Mouse (Mus musculus): ENCODE data around the gene Wipf2. TPM values are rescaled to one million over a fixed set of nuclear protein-coding genes. Genes with fewer than 3 reads are reported as not detected.

Gene Wipf2
- polyA plus RNA-seq, 2 experiments = 4.7 to 10.5 TPM

GRCm38 (mm10) chr11:98863751-98864429 lies 452 bp downstream of the Wipf2 start:
- Histone ChIP-seq H3K27ac (replicated peaks; ENCODE audit: low read depth, low read length) (peak overlapping the region; percentile 90), H3K27me3 (ENCODE audit: control insufficient read depth, insufficient read depth, low read length) (no peaks in the 10 kb centered on the region), H3K36me3 (ENCODE audit: control insufficient read depth, insufficient read depth, low read length) (peaks cover 14% of the 10 kb centered on the region), H3K9ac (ENCODE audit: low read depth, low read length, severe bottlenecking) (peak overlapping the region; percentile 67), H3K4me1 (ENCODE audit: control insufficient read depth, insufficient read depth, low read length) (peaks cover 11% of the 10 kb centered on the region; the same call in 1 of the 2 replicates), H3K9me3 (ENCODE audit: control insufficient read depth, low read length) (no peaks in the 10 kb centered on the region), H3K4me3 (replicated peaks; ENCODE audit: low read length) (peak overlapping the region; percentile 62), H3K4me2 (replicated peaks; ENCODE audit: low read depth, low read length, severe bottlenecking) (peak overlapping the region; percentile 85)
- DNase-seq (ENCODE audit: low spot score) (peak; percentile 75), ATAC-seq (ENCODE audit: low FRiP score, low read depth) (peak; percentile 77)
- 2% methylated on average over 34 of the region's 39 CpGs for WGBS
- no peak for TF ChIP-seq POLR2A (IDR thresholded peaks at IDR 0.05; ENCODE audit: borderline replicate concordance, extremely low read depth, insufficient read depth, insufficient read length)

DNA sequence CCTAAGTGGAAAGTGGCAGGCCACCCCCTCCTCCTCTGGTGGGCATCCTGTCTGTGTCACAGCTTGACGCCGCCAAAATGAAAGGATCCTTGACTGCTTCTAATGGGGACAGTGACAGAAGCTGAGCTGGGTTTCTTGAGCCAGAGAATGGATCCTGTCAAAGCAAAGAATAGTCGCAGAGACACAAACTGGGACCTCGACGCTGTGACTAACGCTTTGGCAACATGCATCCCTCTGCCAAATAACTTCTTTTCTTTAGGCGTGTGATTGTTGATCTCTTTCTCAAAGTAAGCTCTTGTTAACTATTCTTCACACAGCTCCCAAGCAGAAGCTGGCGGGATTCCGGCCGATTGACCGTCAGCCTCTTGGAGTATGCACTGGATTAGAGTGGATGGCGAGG lies 3.9 kb downstream of the Wipf2 start:
- 95% methylated on average over 12 of the region's 12 CpGs for WGBS
- no peak for DNase-seq (ENCODE audit: low spot score)
- no peak overlapping the region for H3K4me2 ChIP-seq (replicated peaks; ENCODE audit: low read depth, low read length, severe bottlenecking)
- H3K36me3 ChIP-seq (ENCODE audit: control insufficient read depth, insufficient read depth, low read length) = peaks cover 27% of the 10 kb centered on the region
- H3K4me3 ChIP-seq (replicated peaks; ENCODE audit: low read length) = no peak overlapping the region
- TF ChIP-seq POLR2A (IDR thresholded peaks at IDR 0.05; ENCODE audit: borderline replicate concordance, extremely low read depth, insufficient read depth, insufficient read length) = no peak
- no peaks in the 10 kb centered on the region for H3K27me3 ChIP-seq (ENCODE audit: control insufficient read depth, insufficient read depth, low read length)
- H3K4me1 ChIP-seq (ENCODE audit: control insufficient read depth, insufficient read depth, low read length) = peaks cover 9% of the 10 kb centered on the region; the same call in 1 of the 2 replicates
- no peaks in the 10 kb centered on the region for H3K9me3 ChIP-seq (ENCODE audit: control insufficient read depth, low read length)
- no peak for ATAC-seq (ENCODE audit: low FRiP score, low read depth)
- H3K9ac ChIP-seq (ENCODE audit: low read depth, low read length, severe bottlenecking) = no peak overlapping the region
- H3K27ac ChIP-seq (replicated peaks; ENCODE audit: low read depth, low read length) = no peak overlapping the region

DNA sequence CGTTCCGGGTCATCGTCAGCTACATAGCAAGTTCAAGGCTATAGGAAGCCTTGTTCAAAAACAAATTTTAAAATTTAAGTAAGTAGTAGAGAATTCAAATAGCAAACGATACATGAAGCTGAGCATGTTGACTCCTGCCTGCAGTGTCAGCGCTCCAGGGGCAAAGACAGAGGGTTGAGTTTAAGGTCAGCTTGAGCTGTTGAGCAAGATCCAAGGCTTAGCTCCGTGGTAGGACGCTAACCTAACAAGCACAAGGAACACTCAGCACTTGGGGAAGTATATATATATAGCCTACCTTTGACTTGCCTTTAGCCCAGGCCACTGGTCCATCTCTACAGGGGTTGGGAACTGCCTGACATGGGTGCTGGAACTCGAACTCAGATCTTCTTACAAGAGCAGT lies 6.5 kb downstream of the Wipf2 start:
- peaks cover 44% of the 10 kb centered on the region for H3K36me3 ChIP-seq (ENCODE audit: control insufficient read depth, insufficient read depth, low read length)
- ATAC-seq (ENCODE audit: low FRiP score, low read depth) = no peak

GRCm38 (mm10) chr11:98870791-98871190 lies 7.4 kb downstream of the Wipf2 start:
- no peak overlapping the region for H3K4me2 ChIP-seq (replicated peaks; ENCODE audit: low read depth, low read length, severe bottlenecking)
- WGBS = 68% methylated on average over 5 of the region's 5 CpGs
- no peak for DNase-seq (ENCODE audit: low spot score)
- no peak for TF ChIP-seq POLR2A (IDR thresholded peaks at IDR 0.05; ENCODE audit: borderline replicate concordance, extremely low read depth, insufficient read depth, insufficient read length)
- no peaks in the 10 kb centered on the region for H3K27me3 ChIP-seq (ENCODE audit: control insufficient read depth, insufficient read depth, low read length)
- H3K4me1 ChIP-seq (ENCODE audit: control insufficient read depth, insufficient read depth, low read length) = no peaks in the 10 kb centered on the region
- H3K9me3 ChIP-seq (ENCODE audit: control insufficient read depth, low read length) = no peaks in the 10 kb centered on the region
- H3K36me3 ChIP-seq (ENCODE audit: control insufficient read depth, insufficient read depth, low read length) = peaks cover 48% of the 10 kb centered on the region
- ATAC-seq (ENCODE audit: low FRiP score, low read depth) = no peak
- no peak overlapping the region for H3K27ac ChIP-seq (replicated peaks; ENCODE audit: low read depth, low read length)
- H3K9ac ChIP-seq (ENCODE audit: low read depth, low read length, severe bottlenecking) = no peak overlapping the region
- no peak overlapping the region for H3K4me3 ChIP-seq (replicated peaks; ENCODE audit: low read length)

More for the DNA sequence above, 6.5 kb downstream of the Wipf2 start:
- DNase-seq (ENCODE audit: low spot score) = no peak
- Histone ChIP-seq H3K9me3 (ENCODE audit: control insufficient read depth, low read length) (no peaks in the 10 kb centered on the region), H3K9ac (ENCODE audit: low read depth, low read length, severe bottlenecking) (no peak overlapping the region), H3K4me3 (replicated peaks; ENCODE audit: low read length) (no peak overlapping the region), H3K27me3 (ENCODE audit: control insufficient read depth, insufficient read depth, low read length) (no peaks in the 10 kb centered on the region), H3K27ac (replicated peaks; ENCODE audit: low read depth, low read length) (no peak overlapping the region), H3K4me1 (ENCODE audit: control insufficient read depth, insufficient read depth, low read length) (no peaks in the 10 kb centered on the region), H3K4me2 (replicated peaks; ENCODE audit: low read depth, low read length, severe bottlenecking) (no peak overlapping the region)
- 88% methylated on average over 8 of the region's 8 CpGs for WGBS
- no peak for TF ChIP-seq POLR2A (IDR thresholded peaks at IDR 0.05; ENCODE audit: borderline replicate concordance, extremely low read depth, insufficient read depth, insufficient read length)

- DNase-seq (ENCODE audit: low spot score) (no peak), ATAC-seq (ENCODE audit: low FRiP score, low read depth) (no peak)
- no peaks in the 10 kb centered on the region for H3K9me3 ChIP-seq (ENCODE audit: control insufficient read depth, low read length)
- TF ChIP-seq POLR2A (IDR thresholded peaks at IDR 0.05; ENCODE audit: borderline replicate concordance, extremely low read depth, insufficient read depth, insufficient read length) = no peak
- no peak overlapping the region for H3K9ac ChIP-seq (ENCODE audit: low read depth, low read length, severe bottlenecking)
- no peak overlapping the region for H3K4me2 ChIP-seq (replicated peaks; ENCODE audit: low read depth, low read length, severe bottlenecking)
- H3K27me3 ChIP-seq (ENCODE audit: control insufficient read depth, insufficient read depth, low read length) = no peaks in the 10 kb centered on the region
- WGBS = 62% methylated on average over 4 of the region's 4 CpGs
- 0 out of 2 replicates have a peak overlapping the region, but pooled peaks have one; percentile 33 for H3K27ac ChIP-seq (replicated peaks; ENCODE audit: low read depth, low read length)
- no peaks in the 10 kb centered on the region for H3K4me1 ChIP-seq (ENCODE audit: control insufficient read depth, insufficient read depth, low read length)
- peaks cover 49% of the 10 kb centered on the region for H3K36me3 ChIP-seq (ENCODE audit: control insufficient read depth, insufficient read depth, low read length)
- no peak overlapping the region for H3K4me3 ChIP-seq (replicated peaks; ENCODE audit: low read length)
Measured at GRCm38 (mm10) chr11:98871416-98871815, 8.0 kb downstream of the Wipf2 start.

Data from limb, embryonic 14.5 days (tissue).